Mouse (Mus musculus) kidney, adult 2 months (tissue): Measurements from ENCODE around the gene Rad50. TPM values are rescaled to one million over a fixed set of nuclear protein-coding genes. Genes with fewer than 3 reads are reported as not detected.

ENCODE experiments used
- DNase-seq: peaks from one replicate; pipeline ENCODE4 v3.0.0; 2021
- H3K27ac ChIP-seq: fragments of 200-500 bp; 2 replicates; pipeline ENCODE4 v1.5.1; 2012; ENCODE audit warnings: low read depth, low read length, control low read depth, inconsistent platforms; ENCODE audit not compliant: insufficient read depth
- H3K27me3 ChIP-seq: fragments of 200-500 bp; replicated peaks from 2 replicates; pipeline ENCODE4 v1.6.1; 2012; ENCODE audit warnings: mild to moderate bottlenecking, moderate library complexity, low read length, inconsistent platforms; ENCODE audit not compliant: control insufficient read depth, insufficient read depth
- H3K36me3 ChIP-seq: fragments of 200-500 bp; 2 replicates; pipeline ENCODE4 v1.6.1; 2012; ENCODE audit warnings: mild to moderate bottlenecking, moderate library complexity, low read length, inconsistent platforms; ENCODE audit not compliant: control insufficient read depth, insufficient read depth
- H3K4me1 ChIP-seq: fragments of 200-500 bp; 2 replicates; pipeline ENCODE4 v1.6.1; 2011; ENCODE audit warnings: low read length; ENCODE audit not compliant: control insufficient read depth, insufficient read depth
- H3K4me3 ChIP-seq: fragments of 200-500 bp; 2 replicates; pipeline ENCODE4 v1.5.1; 2011; ENCODE audit warnings: mild to moderate bottlenecking, low read depth, low read length, control low read depth; ENCODE audit not compliant: insufficient read depth
- CTCF ChIP-seq: fragments of 200-500 bp; conservative IDR thresholded peaks from 2 replicates; pipeline ENCODE4 v1.5.1; 2011; ENCODE audit warnings: low read depth, mild to moderate bottlenecking, control low read depth, low read length, moderate library complexity, mixed read lengths; ENCODE audit not compliant: insufficient read depth, insufficient read length
- POLR2A ChIP-seq: fragments of 200-500 bp; IDR thresholded peaks from one replicate; pipeline ENCODE4 v1.6.1; 2011; ENCODE audit warnings: low read depth, low read length, control low read depth
- WGBS: fragments of 180-500 bp; shearing (Covaris S2); methylation state at CpG from one replicate; pipeline ENCODE4 v1.1.7; 2018; 5-methylcytosine and 5-hydroxymethylcytosine counted together
- polyA plus RNA-seq: library from polyadenylated mRNA; depleted of rRNA; stranded (reverse); fragments of >200 nt; gene quantifications from 2 replicates; pipeline ENCODE4 v1.2.3, GENCODE M21; 2012

The Rad50 gene
- polyA plus RNA-seq, 1 experiment, result 4.0 TPM

DNA sequence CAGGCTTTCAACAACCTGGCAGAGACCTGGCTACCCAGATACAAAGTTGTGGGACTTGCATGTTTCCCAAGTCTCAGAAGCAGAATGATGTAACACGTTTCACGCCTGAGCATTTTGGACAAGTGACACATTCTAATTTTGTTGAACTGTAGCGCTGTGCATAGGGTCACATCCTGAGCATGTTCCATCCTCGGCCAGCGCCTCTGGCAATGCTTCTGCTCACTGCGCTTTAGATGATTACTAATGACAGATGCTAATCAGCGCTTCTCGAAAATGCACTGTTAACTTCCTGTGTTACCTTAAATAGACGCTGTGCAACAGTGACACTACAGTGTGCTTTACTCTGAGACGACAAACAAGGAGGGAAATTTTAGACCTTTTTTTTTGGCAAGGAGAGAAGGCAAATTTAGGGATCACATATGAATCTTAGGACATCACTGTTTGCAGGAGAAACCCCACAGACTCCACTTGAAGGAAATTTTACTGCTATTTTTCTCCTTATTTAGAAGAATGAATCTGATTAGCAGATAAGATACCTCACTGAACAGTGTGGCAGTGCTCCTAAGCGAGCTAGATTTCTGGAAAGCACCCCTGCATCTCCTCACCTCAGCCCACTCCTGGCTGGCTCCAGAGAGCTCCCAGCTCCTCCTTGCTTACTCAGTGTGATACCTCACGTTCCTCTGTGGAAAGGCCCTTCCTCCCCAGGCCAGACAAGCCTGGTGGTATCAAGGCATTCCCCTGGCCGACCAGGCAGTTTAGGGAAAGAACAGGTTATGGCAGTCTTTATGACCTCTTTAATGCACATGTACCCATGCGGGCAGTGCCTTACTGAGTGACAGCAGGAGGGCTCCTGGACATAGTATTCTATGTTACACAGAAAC lies 44.1 kb downstream of the Rad50 start:
- TF ChIP-seq POLR2A (no peak), CTCF (no peak)
- Histone ChIP-seq H3K4me3 (no peak overlapping the region), H3K27ac (no peak overlapping the region), H3K4me1 (no peaks in the 10 kb centered on the region), H3K27me3 (no peaks in the 10 kb centered on the region), H3K36me3 (no peaks in the 10 kb centered on the region; the same call in 1 of the 2 replicates)
- DNase-seq, result no peak
- 68% methylated on average over 14 of the region's 14 CpGs for WGBS

DNA sequence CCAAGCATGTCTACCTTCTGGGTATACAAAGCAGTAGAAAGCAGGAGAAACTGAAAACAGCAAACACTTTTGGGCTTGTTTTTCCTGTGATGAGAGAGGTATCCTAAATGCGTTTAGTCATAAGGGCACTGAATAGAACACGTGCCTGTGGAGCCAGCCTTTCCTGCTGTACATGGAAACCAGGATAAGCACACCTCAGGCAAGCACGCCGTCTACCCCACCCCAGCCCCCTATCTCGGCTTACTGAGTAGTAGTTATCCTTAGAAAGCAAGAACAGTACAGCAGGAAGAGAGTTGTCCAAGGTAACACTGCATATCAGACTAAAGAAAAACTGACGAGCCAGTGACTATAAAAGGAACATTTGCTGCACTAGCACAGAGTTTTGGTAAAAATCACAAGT lies 49.3 kb downstream of the Rad50 start:
- 84% methylated on average over 6 of the region's 6 CpGs for WGBS
- H3K4me1 ChIP-seq, result no peaks in the 10 kb centered on the region
- no peaks in the 10 kb centered on the region for H3K36me3 ChIP-seq
- H3K4me3 ChIP-seq, result no peak overlapping the region
- H3K27me3 ChIP-seq, result no peaks in the 10 kb centered on the region
- H3K27ac ChIP-seq, result no peak overlapping the region
- TF ChIP-seq CTCF (no peak), POLR2A (no peak)
- no peak for DNase-seq

DNA sequence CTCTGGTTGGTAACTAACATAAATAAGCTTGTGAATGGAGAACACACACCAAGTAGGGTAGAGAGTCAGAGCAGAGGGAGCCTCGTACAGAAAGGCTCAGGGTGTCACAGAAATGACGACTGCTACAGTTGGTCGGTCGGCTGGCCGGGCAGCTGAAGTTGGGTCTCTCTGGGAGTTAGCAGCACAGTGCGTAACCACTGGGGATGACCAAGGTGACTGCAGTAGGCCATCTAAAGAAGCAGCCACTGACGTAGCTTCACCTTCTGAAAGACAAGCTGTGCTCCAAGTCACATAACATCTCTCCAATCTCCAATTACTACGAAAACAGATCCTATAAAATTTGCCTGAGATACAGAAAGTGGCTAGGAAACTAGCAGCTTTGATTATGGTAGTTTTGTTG lies 49.7 kb downstream of the Rad50 start:
- no peak overlapping the region for H3K27ac ChIP-seq
- no peaks in the 10 kb centered on the region for H3K36me3 ChIP-seq
- H3K4me1 ChIP-seq, result no peaks in the 10 kb centered on the region
- no peak for TF ChIP-seq POLR2A
- TF ChIP-seq CTCF, result no peak
- DNase-seq, result no peak
- H3K27me3 ChIP-seq, result no peaks in the 10 kb centered on the region
- H3K4me3 ChIP-seq, result no peak overlapping the region
- 77% methylated on average over 8 of the region's 8 CpGs for WGBS

DNA sequence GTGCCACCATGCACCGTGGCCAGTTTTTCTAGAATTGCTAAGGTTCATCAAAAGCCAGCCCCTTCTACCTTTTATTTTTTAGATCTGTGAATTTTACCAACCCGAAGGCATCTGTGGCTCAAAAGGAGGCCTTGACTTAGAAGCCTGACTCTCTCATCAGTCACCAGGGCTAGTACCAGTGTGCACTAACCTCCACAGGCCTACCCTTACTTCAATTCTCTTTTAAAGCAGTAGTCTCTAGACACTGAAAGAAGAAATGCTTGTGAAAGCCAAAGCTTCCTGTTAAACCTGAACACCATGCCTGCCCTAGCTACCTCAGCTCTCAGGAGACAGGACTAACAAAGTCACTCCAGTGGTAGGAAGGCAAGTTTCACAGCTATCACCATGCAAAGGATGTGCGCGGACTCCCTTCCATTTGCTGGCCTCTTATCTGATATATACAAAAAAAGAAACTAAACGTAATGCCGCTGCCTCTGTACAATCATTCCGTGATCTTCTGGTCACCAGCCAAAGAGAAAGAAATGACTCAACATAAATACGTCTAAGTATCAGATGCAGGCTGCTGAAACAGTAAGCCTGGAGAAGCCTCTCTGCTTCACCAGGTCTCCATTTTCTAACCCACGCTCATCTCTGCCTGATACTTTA lies 50.4 kb downstream of the Rad50 start:
- 85% methylated on average over 9 of the region's 9 CpGs for WGBS
- H3K36me3 ChIP-seq, result no peaks in the 10 kb centered on the region; the same call in 1 of the 2 replicates
- H3K4me3 ChIP-seq, result no peak overlapping the region
- H3K4me1 ChIP-seq, result no peaks in the 10 kb centered on the region
- H3K27me3 ChIP-seq, result no peaks in the 10 kb centered on the region
- DNase-seq, result no peak
- TF ChIP-seq CTCF (no peak), POLR2A (no peak)
- H3K27ac ChIP-seq, result no peak overlapping the region

DNA sequence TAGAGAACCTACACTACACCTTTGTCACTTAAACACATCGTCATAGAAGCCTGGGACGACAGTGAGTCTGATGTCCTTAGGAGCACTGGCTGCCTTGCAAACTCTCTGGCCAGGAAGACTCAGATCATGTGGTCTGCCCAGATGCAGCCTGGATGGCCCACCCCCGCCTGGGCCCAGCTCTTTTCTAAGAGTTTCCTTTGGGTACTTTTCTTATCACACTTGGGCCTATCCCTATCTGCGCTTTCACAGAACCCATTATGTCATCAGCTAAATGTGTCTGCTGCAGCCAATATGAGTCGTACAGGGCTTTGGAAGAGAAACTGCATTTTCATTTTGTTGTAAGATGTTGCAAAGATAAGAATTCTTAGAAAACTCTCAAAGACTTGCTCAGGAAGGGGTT lies 52.1 kb downstream of the Rad50 start:
- Histone ChIP-seq H3K27ac (no peak overlapping the region), H3K4me3 (no peak overlapping the region), H3K36me3 (no peaks in the 10 kb centered on the region; the same call in 1 of the 2 replicates), H3K27me3 (no peaks in the 10 kb centered on the region), H3K4me1 (no peaks in the 10 kb centered on the region)
- DNase-seq, result no peak
- WGBS, result 91% methylated on average over 5 of the region's 5 CpGs
- TF ChIP-seq POLR2A (no peak), CTCF (no peak)

DNA sequence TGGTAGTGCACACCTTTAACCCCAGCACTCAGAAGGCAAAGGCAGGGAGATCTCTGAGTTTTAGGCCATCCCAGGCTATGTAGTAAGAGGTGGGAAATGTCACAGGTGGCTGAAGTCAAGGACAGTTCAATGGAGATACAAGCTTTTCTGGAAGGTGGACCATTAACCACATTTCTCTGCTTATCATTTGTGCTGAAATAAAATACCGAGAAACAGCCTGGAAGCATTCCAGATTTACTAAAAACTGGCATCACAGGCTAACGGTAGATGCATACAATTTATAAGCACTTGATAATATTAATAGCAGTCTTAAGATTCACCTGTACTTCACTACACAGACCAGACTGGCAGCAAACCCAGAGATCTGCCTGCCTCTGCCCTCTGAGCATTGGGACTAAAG lies 54.7 kb downstream of the Rad50 start:
- 92% methylated on average over 2 of the region's 2 CpGs for WGBS
- Histone ChIP-seq H3K27ac (no peak overlapping the region), H3K36me3 (no peaks in the 10 kb centered on the region; the same call in 1 of the 2 replicates), H3K27me3 (no peaks in the 10 kb centered on the region), H3K4me3 (no peak overlapping the region), H3K4me1 (no peaks in the 10 kb centered on the region)
- TF ChIP-seq POLR2A (no peak), CTCF (no peak)
- no peak for DNase-seq

DNA sequence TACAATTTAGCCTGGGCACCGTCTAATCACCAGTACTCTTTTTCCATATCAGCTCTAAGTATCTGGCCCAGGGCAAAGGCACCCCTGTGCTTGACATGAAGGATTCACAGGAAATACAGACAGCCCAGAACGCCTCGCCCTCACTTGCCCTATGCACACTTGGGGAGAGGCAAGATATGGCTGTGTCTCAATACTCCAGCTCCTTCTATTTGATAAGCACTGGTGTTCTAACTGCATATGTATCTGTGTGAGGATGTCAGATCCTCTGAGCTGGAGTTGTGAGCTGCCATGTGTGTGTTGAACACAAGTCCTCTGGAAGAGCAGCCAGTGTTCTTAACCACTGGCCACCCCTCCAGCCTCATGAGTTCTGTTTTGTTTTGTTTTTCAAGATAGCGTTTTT lies 55.7 kb downstream of the Rad50 start:
- DNase-seq, result no peak
- Histone ChIP-seq H3K27ac (no peak overlapping the region), H3K27me3 (no peaks in the 10 kb centered on the region), H3K4me3 (no peak overlapping the region), H3K4me1 (no peaks in the 10 kb centered on the region), H3K36me3 (no peaks in the 10 kb centered on the region; the same call in 1 of the 2 replicates)
- TF ChIP-seq POLR2A (no peak), CTCF (no peak)
- whole genome bisulfite sequencing, result 91% methylated on average over 4 of the region's 4 CpGs
